Mouse (Mus musculus): Measurements from ENCODE around the gene Rpgrip1. TPM values are rescaled to one million over a fixed set of nuclear protein-coding genes. Genes with fewer than 3 reads are reported as not detected.

Rpgrip1 gene
- polyA plus RNA-seq (2015; fragmentation: Nextera tagmentation; extraction: Ambion mirVana) = 36.4 and 40.0 TPM in 2 replicates

GRCm38 (mm10) chr14:52110346-52110745 lies at the start of gene Rpgrip1:
Rpgrip1 (plus strand) TSS chr14:52110704.

DNA sequence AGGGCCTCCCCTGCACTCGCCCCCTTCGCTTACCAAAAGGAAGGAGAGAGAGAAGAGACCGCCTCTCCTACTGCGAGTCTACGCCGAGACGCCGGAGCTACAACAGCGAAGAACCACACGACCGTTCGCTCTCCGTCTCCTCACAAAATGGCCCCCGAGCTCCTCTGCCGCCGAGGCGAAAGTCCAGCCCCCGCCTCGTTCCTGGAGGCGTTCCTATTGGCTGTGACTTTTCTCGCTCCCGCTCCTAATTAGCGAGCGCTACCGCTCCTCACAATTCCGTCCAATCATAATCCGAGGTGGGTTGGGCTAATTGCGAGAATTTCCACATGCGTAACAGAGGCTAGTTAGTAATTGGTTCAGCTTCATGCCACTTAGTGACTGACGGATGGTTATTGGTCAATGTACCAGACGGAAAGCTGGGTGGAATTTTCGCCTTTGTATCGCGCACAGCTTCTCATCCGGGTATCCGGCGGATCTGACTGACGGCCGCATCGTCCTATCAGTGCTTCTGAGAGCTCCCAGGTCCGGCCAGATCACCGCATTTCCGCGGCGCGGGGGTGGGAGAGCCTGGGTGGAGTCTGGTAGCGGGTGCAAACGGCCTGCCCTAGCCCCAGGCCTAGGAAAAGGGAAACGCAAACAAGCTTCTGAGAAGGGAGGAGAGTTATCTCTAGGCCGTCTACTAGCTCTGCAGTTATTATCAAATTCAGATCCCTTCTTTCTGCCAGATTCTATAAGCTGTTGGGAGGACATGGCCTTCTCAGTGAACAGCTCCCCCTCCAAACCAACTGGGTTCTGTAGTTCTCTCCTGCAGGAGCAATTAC lies 6.4 kb upstream of the Rpgrip1 start, which contains the start of gene Hnrnpc:
Gene Hnrnpc (minus strand): TSS at position 173 of the 821 bp plus-strand sequence.

DNA sequence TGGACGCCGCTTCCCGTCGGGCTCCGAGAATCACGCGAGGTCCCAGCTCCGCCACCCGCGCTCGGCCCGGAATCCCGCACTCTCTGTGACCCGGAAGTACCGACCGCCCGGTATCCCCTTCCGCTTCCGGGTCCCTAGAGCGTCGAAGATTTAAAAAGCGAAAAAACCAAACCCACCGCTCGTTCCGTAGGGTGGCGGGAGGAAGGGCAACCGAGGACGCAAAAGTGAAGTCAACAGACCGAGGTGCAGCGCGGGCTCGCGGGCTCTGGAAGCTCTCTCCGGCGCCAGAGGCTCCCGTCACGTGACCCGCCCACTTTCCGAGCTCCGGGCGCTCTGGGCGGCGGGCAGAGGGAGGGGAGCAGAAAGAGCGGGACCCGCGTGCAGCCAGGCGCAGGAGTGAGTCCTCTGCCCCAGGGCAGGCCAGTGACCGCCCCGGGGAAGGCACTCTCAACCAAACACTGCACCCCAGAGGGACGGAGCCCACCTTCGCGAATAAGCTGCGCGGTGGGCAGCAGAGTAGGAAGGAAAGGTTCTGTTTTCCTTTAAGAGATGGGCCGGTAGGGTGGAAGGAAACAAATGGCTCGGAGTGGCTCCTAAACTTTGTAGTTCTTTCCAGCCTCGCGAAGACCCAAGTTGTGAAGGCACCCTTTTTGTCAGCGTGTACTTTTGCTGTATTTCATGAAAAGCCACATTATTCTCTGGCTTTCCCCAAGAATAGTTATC lies 86.8 kb downstream of the Rpgrip1 start, which contains the start of gene Supt16:
Gene Supt16 (minus strand): TSS at position 261 of the 723 bp plus-strand sequence.

Other genes with a start within 250 kb of the Rpgrip1 start
- gene Mettl17, start 225.9 kb upstream of the Rpgrip1 start, polyA plus RNA-seq (2015; fragmentation: Nextera tagmentation; extraction: Ambion mirVana) = 60.3 and 70.4 TPM in 2 replicates
- 0.72 and 1.4 TPM in 2 replicates for gene Slc39a2, start 217.8 kb upstream of the Rpgrip1 start, polyA plus RNA-seq (2015; fragmentation: Nextera tagmentation; extraction: Ambion mirVana)
- 674 and 708 TPM in 2 replicates for gene Ndrg2, start 196.5 kb upstream of the Rpgrip1 start, polyA plus RNA-seq (2015; fragmentation: Nextera tagmentation; extraction: Ambion mirVana)
- gene Tppp2, start 192.3 kb upstream of the Rpgrip1 start, polyA plus RNA-seq (2015; fragmentation: Nextera tagmentation; extraction: Ambion mirVana) = not detected in 2 replicates
- gene Rnase13, start 187.9 kb upstream of the Rpgrip1 start, polyA plus RNA-seq (2015; fragmentation: Nextera tagmentation; extraction: Ambion mirVana) = not detected in 2 replicates
- gene Arhgef40, start 126.0 kb upstream of the Rpgrip1 start, polyA plus RNA-seq (2015; fragmentation: Nextera tagmentation; extraction: Ambion mirVana) = 65.4 and 73.4 TPM in 2 replicates
- gene Tmem253, start 95.0 kb upstream of the Rpgrip1 start, polyA plus RNA-seq (2015; fragmentation: Nextera tagmentation; extraction: Ambion mirVana) = 0.19 and 0.55 TPM in 2 replicates
- 22.6 and 23.4 TPM in 2 replicates for gene Zfp219, start 90.0 kb upstream of the Rpgrip1 start, polyA plus RNA-seq (2015; fragmentation: Nextera tagmentation; extraction: Ambion mirVana)
- gene Olfr221, start 68.2 kb upstream of the Rpgrip1 start, polyA plus RNA-seq (2015; fragmentation: Nextera tagmentation; extraction: Ambion mirVana) = not detected in 2 replicates
- 215 and 230 TPM in 2 replicates for gene Hnrnpc, start 6.7 kb upstream of the Rpgrip1 start, polyA plus RNA-seq (2015; fragmentation: Nextera tagmentation; extraction: Ambion mirVana)
- 35.4 and 35.9 TPM in 2 replicates for gene Supt16, start 86.7 kb downstream of the Rpgrip1 start, polyA plus RNA-seq (2015; fragmentation: Nextera tagmentation; extraction: Ambion mirVana)
- 23.2 and 32.0 TPM in 2 replicates for gene Chd8, start 147.1 kb downstream of the Rpgrip1 start, polyA plus RNA-seq (2015; fragmentation: Nextera tagmentation; extraction: Ambion mirVana)
- 40.7 and 41.4 TPM in 2 replicates for gene Tox4, start 168.4 kb downstream of the Rpgrip1 start, polyA plus RNA-seq (2015; fragmentation: Nextera tagmentation; extraction: Ambion mirVana)
- 31.1 and 39.5 TPM in 2 replicates for gene Rab2b, start 168.8 kb downstream of the Rpgrip1 start, polyA plus RNA-seq (2015; fragmentation: Nextera tagmentation; extraction: Ambion mirVana)
- gene Mettl3, start 194.4 kb downstream of the Rpgrip1 start, polyA plus RNA-seq (2015; fragmentation: Nextera tagmentation; extraction: Ambion mirVana) = 24.7 and 26.9 TPM in 2 replicates
- gene Sall2, start 218.1 kb downstream of the Rpgrip1 start, polyA plus RNA-seq (2015; fragmentation: Nextera tagmentation; extraction: Ambion mirVana) = 30.9 and 36.8 TPM in 2 replicates
- gene Olfr1513, start 245.7 kb downstream of the Rpgrip1 start, polyA plus RNA-seq (2015; fragmentation: Nextera tagmentation; extraction: Ambion mirVana) = not detected in 2 replicates

All from neural tube, postnatal 0 days (tissue).